Mouse (Mus musculus): ENCODE measurements around the gene Fcrla. TPM values are rescaled to one million over a fixed set of nuclear protein-coding genes. Genes with fewer than 3 reads are reported as not detected.

The Fcrla gene
- polyA plus RNA-seq, 1 experiment = 142 TPM

- DNase-seq (ENCODE audit: low read depth in 1 of 2, low spot score in 2 of 2) = peak in 1 of 2 experiments; percentile 52
- Histone ChIP-seq H3K4me3 (ENCODE audit: extremely low read depth, insufficient read depth, insufficient read length) (no peak overlapping the region), H3K36me3 (ENCODE audit: control insufficient read depth, insufficient read depth, low read length) (no peaks in the 10 kb centered on the region), H3K27me3 (ENCODE audit: control insufficient read depth, insufficient read depth, low read length) (no peaks in the 10 kb centered on the region), H3K27ac (ENCODE audit: insufficient read depth, low read length) (no peak overlapping the region), H3K4me1 (ENCODE audit: control insufficient read depth, insufficient read depth, insufficient read length) (peaks cover 6% of the 10 kb centered on the region; the same call in 1 of the 2 replicates)
- TF ChIP-seq POLR2A (IDR thresholded peaks at IDR 0.05; ENCODE audit: low read depth, low read length) = no peak
- no peak for TF ChIP-seq CTCF (IDR thresholded peaks at IDR 0.05; ENCODE audit: extremely low read depth, insufficient read depth, insufficient read length, insufficient replicate concordance)
- WGBS = 59% methylated on average over 9 of the region's 9 CpGs
These were observed 32.5 kb downstream of the Fcrla start for GRCm38 (mm10) chr1:170894603-170895602.

- H3K4me3 ChIP-seq (ENCODE audit: extremely low read depth, insufficient read depth, insufficient read length) = no peak overlapping the region
- no peak overlapping the region for H3K27ac ChIP-seq (ENCODE audit: insufficient read depth, low read length)
- H3K4me1 ChIP-seq (ENCODE audit: control insufficient read depth, insufficient read depth, insufficient read length) = peaks cover 3% of the 10 kb centered on the region; the same call in 1 of the 2 replicates
- H3K27me3 ChIP-seq (ENCODE audit: control insufficient read depth, insufficient read depth, low read length) = no peaks in the 10 kb centered on the region
- DNase-seq (ENCODE audit: low read depth in 1 of 2, low spot score in 2 of 2) = no peak
- WGBS = 81% methylated on average over 1 of the region's 1 CpGs
- H3K36me3 ChIP-seq (ENCODE audit: control insufficient read depth, insufficient read depth, low read length) = no peaks in the 10 kb centered on the region
- no peak for TF ChIP-seq CTCF (IDR thresholded peaks at IDR 0.05; ENCODE audit: extremely low read depth, insufficient read depth, insufficient read length, insufficient replicate concordance)
- no peak for TF ChIP-seq POLR2A (IDR thresholded peaks at IDR 0.05; ENCODE audit: low read depth, low read length)
These were observed 35.1 kb downstream of the Fcrla start for GRCm38 (mm10) chr1:170892279-170892678.

GRCm38 (mm10) chr1:170891646-170892045 lies 35.7 kb downstream of the Fcrla start:
- no peak for DNase-seq (ENCODE audit: low read depth in 1 of 2, low spot score in 2 of 2)
- Histone ChIP-seq H3K27ac (ENCODE audit: insufficient read depth, low read length) (no peak overlapping the region), H3K36me3 (ENCODE audit: control insufficient read depth, insufficient read depth, low read length) (no peaks in the 10 kb centered on the region), H3K4me1 (ENCODE audit: control insufficient read depth, insufficient read depth, insufficient read length) (peaks cover 1% of the 10 kb centered on the region; the same call in 1 of the 2 replicates), H3K27me3 (ENCODE audit: control insufficient read depth, insufficient read depth, low read length) (no peaks in the 10 kb centered on the region), H3K4me3 (ENCODE audit: extremely low read depth, insufficient read depth, insufficient read length) (no peak overlapping the region)
- 84% methylated on average over 2 of the region's 2 CpGs for WGBS
- TF ChIP-seq CTCF (IDR thresholded peaks at IDR 0.05; ENCODE audit: extremely low read depth, insufficient read depth, insufficient read length, insufficient replicate concordance) = no peak

GRCm38 (mm10) chr1:170889310-170889709 lies 38.1 kb downstream of the Fcrla start:
- WGBS = 86% methylated on average over 4 of the region's 4 CpGs
- peaks cover 2% of the 10 kb centered on the region; the same call in 1 of the 2 replicates for H3K4me1 ChIP-seq (ENCODE audit: control insufficient read depth, insufficient read depth, insufficient read length)
- DNase-seq (ENCODE audit: low read depth in 1 of 2, low spot score in 2 of 2) = no peak
- no peaks in the 10 kb centered on the region for H3K27me3 ChIP-seq (ENCODE audit: control insufficient read depth, insufficient read depth, low read length)
- H3K4me3 ChIP-seq (ENCODE audit: extremely low read depth, insufficient read depth, insufficient read length) = no peak overlapping the region
- H3K27ac ChIP-seq (ENCODE audit: insufficient read depth, low read length) = no peak overlapping the region
- no peak for TF ChIP-seq POLR2A (IDR thresholded peaks at IDR 0.05; ENCODE audit: low read depth, low read length)
- no peak for TF ChIP-seq CTCF (IDR thresholded peaks at IDR 0.05; ENCODE audit: extremely low read depth, insufficient read depth, insufficient read length, insufficient replicate concordance)
- no peaks in the 10 kb centered on the region for H3K36me3 ChIP-seq (ENCODE audit: control insufficient read depth, insufficient read depth, low read length)

GRCm38 (mm10) chr1:170886044-170886458 lies 41.3 kb downstream of the Fcrla start:
- no peak overlapping the region for H3K27ac ChIP-seq (ENCODE audit: insufficient read depth, low read length)
- DNase-seq (ENCODE audit: low read depth in 1 of 2, low spot score in 2 of 2) = no peak

GRCm38 (mm10) chr1:170884978-170885561 lies 42.3 kb downstream of the Fcrla start, which contains the start of the genes Gm26620 and Dusp12:
Gm26620 (plus strand) TSS chr1:170885065.
Dusp12 (minus strand) TSS chr1:170885540.
- no peaks in the 10 kb centered on the region for H3K27me3 ChIP-seq (ENCODE audit: control insufficient read depth, insufficient read depth, low read length)
- peak; percentile 53; the same call in 1 of the 2 replicates for TF ChIP-seq CTCF (IDR thresholded peaks at IDR 0.05; ENCODE audit: extremely low read depth, insufficient read depth, insufficient read length, insufficient replicate concordance)
- TF ChIP-seq POLR2A (IDR thresholded peaks at IDR 0.05; ENCODE audit: low read depth, low read length) = peak; percentile 36; the same call in 1 of the 2 replicates
- peak; percentile 75 to 81 for DNase-seq (ENCODE audit: low read depth in 1 of 2, low spot score in 2 of 2)
- whole genome bisulfite sequencing = under 1% methylated on average over 46 of the region's 46 CpGs
- peak within 1 kb of the TSS; percentile 32; the same call in 1 of the 2 replicates for H3K27ac ChIP-seq (ENCODE audit: insufficient read depth, low read length)
- H3K4me3 ChIP-seq (ENCODE audit: extremely low read depth, insufficient read depth, insufficient read length) = peak within 1 kb of the TSS; percentile 86
- peaks cover 3% of the 10 kb centered on the region for H3K36me3 ChIP-seq (ENCODE audit: control insufficient read depth, insufficient read depth, low read length)
- H3K4me1 ChIP-seq (ENCODE audit: control insufficient read depth, insufficient read depth, insufficient read length) = peaks cover 2% of the 10 kb centered on the region; the same call in 1 of the 2 replicates

More at GRCm38 (mm10) chr1:170886044-170886458, 41.3 kb downstream of the Fcrla start:
- Histone ChIP-seq H3K4me1 (ENCODE audit: control insufficient read depth, insufficient read depth, insufficient read length) (peaks cover 2% of the 10 kb centered on the region; the same call in 1 of the 2 replicates), H3K4me3 (ENCODE audit: extremely low read depth, insufficient read depth, insufficient read length) (no peak overlapping the region), H3K36me3 (ENCODE audit: control insufficient read depth, insufficient read depth, low read length) (no peaks in the 10 kb centered on the region; the same call in none of the 2 replicates), H3K27me3 (ENCODE audit: control insufficient read depth, insufficient read depth, low read length) (no peaks in the 10 kb centered on the region)
- WGBS = 61% methylated on average over 6 of the region's 6 CpGs
- TF ChIP-seq CTCF (IDR thresholded peaks at IDR 0.05; ENCODE audit: extremely low read depth, insufficient read depth, insufficient read length, insufficient replicate concordance) = no peak
- TF ChIP-seq POLR2A (IDR thresholded peaks at IDR 0.05; ENCODE audit: low read depth, low read length) = no peak
